Mouse (Mus musculus) MEL (cell line): ENCODE measurements around the gene Lrch3. TPM values are rescaled to one million over a fixed set of nuclear protein-coding genes. Genes with fewer than 3 reads are reported as not detected.
"Not testable (repeated sequence)": the region's sequence is repeated elsewhere in the genome, so short reads cannot be mapped to it uniquely, and the experiment has no call there.

Experiments
- DNase-seq: peaks from one replicate; pipeline ENCODE4 v3.0.0; 2011; ENCODE audit warnings: low read depth, low spot score
- H3K27ac ChIP-seq: 2 replicates; pipeline ENCODE4 v1.5.1; 2012; ENCODE audit warnings: low read depth, mild to moderate bottlenecking, control low read depth, low read length, moderate library complexity; ENCODE audit not compliant: control insufficient read depth
- H3K27me3 ChIP-seq, 2 experiments: fragments of 150-350 bp in 1 of 2; sonication (generic) in 1 of 2; 2 replicates each; pipeline ENCODE4 v1.6.1; 2012; ENCODE audit warnings: low read length in 2 of 2, mild to moderate bottlenecking in 2 of 2, improper control_type of control experiment in 1 of 2, moderate library complexity in 1 of 2; ENCODE audit not compliant: insufficient read depth in 2 of 2, control insufficient read depth in 1 of 2
- H3K36me3 ChIP-seq, 2 experiments: 2 replicates each; pipeline ENCODE4 v1.6.1; 2012 to 2014; ENCODE audit warnings: low read length in 2 of 2, improper control_type of control experiment in 1 of 2, inconsistent platforms in 1 of 2, mild to moderate bottlenecking in 1 of 2; ENCODE audit not compliant: insufficient read depth in 2 of 2, control insufficient read depth in 1 of 2
- H3K4me1 ChIP-seq, 2 experiments: fragments of 150-350 bp in 1 of 2; sonication (generic) in 1 of 2; 2 replicates each; pipeline ENCODE4 v1.6.1; 2012; ENCODE audit warnings: low read length in 2 of 2, improper control_type of control experiment in 1 of 2, mild to moderate bottlenecking in 1 of 2; ENCODE audit not compliant: insufficient read depth in 2 of 2, control insufficient read depth in 1 of 2
- H3K4me3 ChIP-seq, 2 experiments: fragments of 150-350 bp in 1 of 2; sonication (generic) in 1 of 2; 2 replicates each; pipeline ENCODE4 v1.5.1; 2012; ENCODE audit warnings: low read depth in 2 of 2, low read length in 2 of 2, mild to moderate bottlenecking in 2 of 2, moderate library complexity in 2 of 2, control low read depth in 1 of 2, improper control_type of control experiment in 1 of 2; ENCODE audit not compliant: control insufficient read depth in 1 of 2, insufficient read depth in 1 of 2
- H3K79me2 ChIP-seq: 2 replicates; pipeline ENCODE4 v1.6.1; 2012; ENCODE audit warnings: mild to moderate bottlenecking, low read length, moderate library complexity; ENCODE audit not compliant: control insufficient read depth, poor library complexity, insufficient read depth
- H3K9ac ChIP-seq: 2 replicates; pipeline ENCODE4 v1.6.1; 2012; ENCODE audit warnings: low read depth, mild to moderate bottlenecking, control low read depth, low read length, moderate library complexity; ENCODE audit not compliant: control insufficient read depth, poor library complexity, severe bottlenecking
- H3K9me3 ChIP-seq: fragments of 150-350 bp; sonication (generic); replicated peaks from 2 replicates; pipeline ENCODE4 v1.6.1; 2012; ENCODE audit warnings: mild to moderate bottlenecking, low read length, improper control_type of control experiment, moderate library complexity; ENCODE audit not compliant: insufficient read depth
- BHLHE40 ChIP-seq: IDR thresholded peaks from 2 replicates; pipeline ENCODE4 v1.6.1; 2012; ENCODE audit warnings: low read depth, mild to moderate bottlenecking, inconsistent platforms, low read length, improper control_type of control experiment, borderline replicate concordance
- CHD1 ChIP-seq: IDR thresholded peaks from 2 replicates; pipeline ENCODE4 v1.6.1; 2012; ENCODE audit warnings: low read depth, mild to moderate bottlenecking, inconsistent platforms, low read length, improper control_type of control experiment
- CTCF ChIP-seq, 3 experiments: IDR thresholded peaks in 2 of 3; conservative IDR thresholded peaks in 1 of 3; 2 replicates each; pipeline ENCODE4 v1.5.1; 2011 to 2012; ENCODE audit warnings: low read length in 3 of 3, low read depth in 2 of 3, mild to moderate bottlenecking in 2 of 3, improper control_type of control experiment in 1 of 3, inconsistent platforms in 1 of 3, mixed read lengths in 1 of 3, moderate library complexity in 1 of 3; ENCODE audit not compliant: control insufficient read depth in 1 of 3, insufficient read depth in 1 of 3, poor library complexity in 1 of 3, severe bottlenecking in 1 of 3
- ELF1 ChIP-seq: IDR thresholded peaks from 2 replicates; pipeline ENCODE4 v1.6.1; 2014; ENCODE audit warnings: low read depth, mild to moderate bottlenecking, inconsistent platforms, low read length, improper control_type of control experiment, moderate library complexity
- EP300 ChIP-seq, 2 experiments: IDR thresholded peaks; 2 replicates each; pipeline ENCODE4 v1.6.1; 2011; ENCODE audit warnings: improper control_type of control experiment in 2 of 2, low read length in 2 of 2, low read depth in 1 of 2, mild to moderate bottlenecking in 1 of 2
- ETS1 ChIP-seq: IDR thresholded peaks from 2 replicates; pipeline ENCODE4 v1.6.1; 2012; ENCODE audit warnings: low read depth, mild to moderate bottlenecking, inconsistent platforms, low read length, improper control_type of control experiment, moderate library complexity
- HCFC1 ChIP-seq: IDR thresholded peaks from 2 replicates; pipeline ENCODE4 v1.6.1; 2012; ENCODE audit warnings: low read depth, mild to moderate bottlenecking, inconsistent platforms, low read length, improper control_type of control experiment, moderate library complexity
- KAT2A ChIP-seq: conservative IDR thresholded peaks from 2 replicates; pipeline ENCODE4 v1.6.1; 2012; ENCODE audit warnings: low read depth, low read length, improper control_type of control experiment, inconsistent platforms
- MXI1 ChIP-seq: IDR thresholded peaks from 2 replicates; pipeline ENCODE4 v1.6.1; 2011; ENCODE audit warnings: mild to moderate bottlenecking, low read depth, low read length, improper control_type of control experiment
- MYC ChIP-seq: IDR thresholded peaks from 2 replicates; pipeline ENCODE4 v1.6.1; 2011; ENCODE audit warnings: low read depth, mild to moderate bottlenecking, low read length, improper control_type of control experiment, moderate library complexity
- POLR2A ChIP-seq, 2 experiments: IDR thresholded peaks; 2 replicates each; pipeline ENCODE4 v1.6.1; 2011 to 2012; ENCODE audit warnings: low read length in 2 of 2, mild to moderate bottlenecking in 2 of 2, control low read depth in 1 of 2, improper control_type of control experiment in 1 of 2, low read depth in 1 of 2, moderate library complexity in 1 of 2; ENCODE audit not compliant: control insufficient read depth in 1 of 2, insufficient read depth in 1 of 2, poor library complexity in 1 of 2
- POLR2AphosphoS2 ChIP-seq: IDR thresholded peaks from 2 replicates; pipeline ENCODE4 v1.6.1; 2011; ENCODE audit warnings: low read length, improper control_type of control experiment
- RAD21 ChIP-seq: IDR thresholded peaks from 2 replicates; pipeline ENCODE4 v1.6.1; 2011; ENCODE audit warnings: mild to moderate bottlenecking, low read depth, low read length, improper control_type of control experiment
- RCOR1 ChIP-seq: IDR thresholded peaks from 2 replicates; pipeline ENCODE4 v1.6.1; 2012; ENCODE audit warnings: low read depth, mild to moderate bottlenecking, inconsistent platforms, low read length, improper control_type of control experiment
- TBP ChIP-seq: IDR thresholded peaks from 2 replicates; pipeline ENCODE4 v1.8.0; 2011; ENCODE audit warnings: low read depth, low read length, improper control_type of control experiment
- ZC3H11A ChIP-seq: IDR thresholded peaks from 2 replicates; pipeline ENCODE4 v1.6.1; 2012; ENCODE audit warnings: low read depth, mild to moderate bottlenecking, inconsistent platforms, low read length, improper control_type of control experiment
- ZKSCAN1 ChIP-seq: IDR thresholded peaks from 2 replicates; pipeline ENCODE4 v1.6.1; 2012; ENCODE audit warnings: low read depth, mild to moderate bottlenecking, inconsistent platforms, low read length, improper control_type of control experiment, moderate library complexity
- ZNF384 ChIP-seq: IDR thresholded peaks from 2 replicates; pipeline ENCODE4 v1.6.1; 2012; ENCODE audit warnings: low read depth, mild to moderate bottlenecking, inconsistent platforms, low read length, improper control_type of control experiment
- polyA plus RNA-seq, 2 experiments: library from polyadenylated mRNA; stranded (reverse) in 1 of 2; unstranded in 1 of 2; fragments of >175 nt in 1 of 2; fragments of >200 nt in 1 of 2; gene quantifications; 2 replicates each; pipeline versions ENCODE4 v1.2.1 to v1.2.4; 2012; ENCODE audit warnings: low replicate concordance in 2 of 2, low read depth in 1 of 2; ENCODE audit not compliant: insufficient read length in 2 of 2, insufficient read depth in 1 of 2, missing spikeins in 1 of 2
- total RNA-seq: library from RNA; depleted of rRNA; stranded (reverse); fragments of 300-350 nt; gene quantifications from 2 replicates; pipeline ENCODE4 v1.2.3, GENCODE M21; 2012

Lrch3 gene
- total and polyA plus RNA-seq, 3 experiments: 8.6 to 17.0 TPM; not detected in 1

- no peaks in the 10 kb centered on the region for H3K9me3 ChIP-seq
- H3K4me1 ChIP-seq: peaks cover 0 to 3% of the 10 kb centered on the region in 2 experiments; a peak in 1 of 4 replicates
- no peak for DNase-seq
- no peaks in the 10 kb centered on the region for H3K27me3 ChIP-seq
- H3K36me3 ChIP-seq: peaks cover 7 to 8% of the 10 kb centered on the region in 2 experiments; a peak in 3 of 4 replicates
- H3K79me2 ChIP-seq: peaks cover 19% of the 10 kb centered on the region
- no peak overlapping the region for H3K4me3 ChIP-seq
- H3K9ac ChIP-seq: no peak overlapping the region
- H3K27ac ChIP-seq: no peak overlapping the region
- no peak for TF ChIP-seq ZC3H11A
- no peak for TF ChIP-seq RAD21
- TF ChIP-seq, all 39 proteins: peak for 0
Observed at GRCm38 (mm10) chr16:33053141-33053540, 139.2 kb downstream of the Lrch3 start.

DNA sequence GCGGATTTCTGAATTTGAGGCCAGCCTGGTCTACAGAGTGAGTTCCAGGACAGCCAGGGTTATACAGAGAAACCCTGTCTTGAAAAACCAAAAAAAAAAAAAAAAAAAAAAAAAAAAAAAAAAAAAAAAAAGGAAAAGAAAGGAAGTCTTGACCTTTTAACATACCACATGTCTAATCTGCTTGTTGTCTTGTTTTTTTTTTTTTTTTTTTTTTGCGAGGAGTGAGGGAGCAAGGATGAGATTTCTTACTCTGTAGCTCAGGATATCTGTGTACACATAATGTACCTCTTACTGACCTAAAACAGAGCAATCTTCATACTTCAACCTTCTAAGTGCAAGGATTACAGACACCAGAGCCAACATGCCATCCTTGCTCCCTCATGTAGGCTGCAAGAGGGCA is 141.0 kb downstream of the Lrch3 start:
- not testable (repeated sequence) for H3K27ac ChIP-seq, H3K9me3 ChIP-seq, H3K9ac ChIP-seq, H3K4me3 ChIP-seq, H3K27me3 ChIP-seq
- TF ChIP-seq ZNF384: peak; percentile 75
- Histone ChIP-seq H3K79me2 (peaks cover 30% of the 10 kb centered on the region), H3K4me1 (peaks cover 0 to 14% of the 10 kb centered on the region in 2 experiments; a peak in 2 of 4 replicates), H3K36me3 (peaks cover 10 to 22% of the 10 kb centered on the region in 2 experiments)
- DNase-seq: peak; percentile 33

GRCm38 (mm10) chr16:33055655-33056054 is 141.8 kb downstream of the Lrch3 start:
- no peaks in the 10 kb centered on the region for H3K27me3 ChIP-seq
- peak overlapping the region; percentile 42 to 92 for H3K4me3 ChIP-seq
- no peaks in the 10 kb centered on the region for H3K9me3 ChIP-seq
- H3K9ac ChIP-seq: peak overlapping the region; percentile 98
- peaks cover 0 to 14% of the 10 kb centered on the region in 2 experiments; a peak in 2 of 4 replicates for H3K4me1 ChIP-seq
- no peak for DNase-seq
- H3K27ac ChIP-seq: 0 out of 2 replicates have a peak overlapping the region, but pooled peaks have one; percentile 20
- TF ChIP-seq ZKSCAN1 (no peak), TBP (0 out of 2 replicates have a peak, but pooled peaks have one; percentile 38), MYC (no peak)
- peaks cover 11 to 23% of the 10 kb centered on the region in 2 experiments for H3K36me3 ChIP-seq
- peaks cover 30% of the 10 kb centered on the region for H3K79me2 ChIP-seq

- Histone ChIP-seq H3K4me3 (peak within 1 kb of the TSS; percentile 50 to 92), H3K4me1 (peaks cover 0 to 14% of the 10 kb centered on the region in 2 experiments; a peak in 2 of 4 replicates), H3K9ac (peak within 1 kb of the TSS; percentile 98), H3K9me3 (no peaks in the 10 kb centered on the region), H3K79me2 (peaks cover 30% of the 10 kb centered on the region), H3K36me3 (peaks cover 11 to 24% of the 10 kb centered on the region in 2 experiments), H3K27me3 (no peaks in the 10 kb centered on the region), H3K27ac (peak within 1 kb of the TSS; percentile 99)
- DNase-seq: peak; percentile 95
- no peak for TF ChIP-seq ZC3H11A
- TF ChIP-seq HCFC1: peak; percentile 95
- TF ChIP-seq POLR2A (IDR thresholded peaks at IDR 0.05; ENCODE audit: control insufficient read depth in 1 of 2, insufficient read depth in 1 of 2, low read depth in 1 of 2, low read length in 2 of 2, poor library complexity in 1 of 2): peak; percentile 74 to 89; a peak in 3 of 4 replicates
- TF ChIP-seq KAT2A: peak; percentile 85; the same call in 1 of the 2 replicates
- TF ChIP-seq RCOR1: peak; percentile 7; the same call in 1 of the 2 replicates
- no peak for TF ChIP-seq CHD1
- no peak for TF ChIP-seq EP300 (IDR thresholded peaks at IDR 0.05; ENCODE audit: low read depth in 1 of 2, low read length in 2 of 2)
- TF ChIP-seq MXI1: peak; percentile 87
- TF ChIP-seq TBP: peak; percentile 72; the same call in 1 of the 2 replicates
- TF ChIP-seq MYC: peak; percentile 95
- peak; percentile 73 for TF ChIP-seq ELF1
- no peak; the same call in 1 of the 2 replicates for TF ChIP-seq POLR2AphosphoS2
- no peak; the same call in 1 of the 2 replicates for TF ChIP-seq ETS1
- peak in 1 of 3 experiments; percentile 26; a peak in 1 of 6 replicates for TF ChIP-seq CTCF (IDR thresholded peaks at IDR 0.05 in 2 of 3, conservative IDR thresholded peaks at IDR 0.05 in 1 of 3; ENCODE audit: control insufficient read depth in 1 of 3, insufficient read depth in 1 of 3, low read depth in 2 of 3, low read length in 3 of 3, poor library complexity in 1 of 3, severe bottlenecking in 1 of 3)
- TF ChIP-seq BHLHE40: no peak
Observed at GRCm38 (mm10) chr16:33056095-33056785, 142.3 kb downstream of the Lrch3 start, which contains the start of the genes Iqcg and Rpl35a. Iqcg (minus strand) TSS chr16:33056218. Rpl35a (plus strand) TSS chr16:33056453.
